In the genomic region with DNA sequence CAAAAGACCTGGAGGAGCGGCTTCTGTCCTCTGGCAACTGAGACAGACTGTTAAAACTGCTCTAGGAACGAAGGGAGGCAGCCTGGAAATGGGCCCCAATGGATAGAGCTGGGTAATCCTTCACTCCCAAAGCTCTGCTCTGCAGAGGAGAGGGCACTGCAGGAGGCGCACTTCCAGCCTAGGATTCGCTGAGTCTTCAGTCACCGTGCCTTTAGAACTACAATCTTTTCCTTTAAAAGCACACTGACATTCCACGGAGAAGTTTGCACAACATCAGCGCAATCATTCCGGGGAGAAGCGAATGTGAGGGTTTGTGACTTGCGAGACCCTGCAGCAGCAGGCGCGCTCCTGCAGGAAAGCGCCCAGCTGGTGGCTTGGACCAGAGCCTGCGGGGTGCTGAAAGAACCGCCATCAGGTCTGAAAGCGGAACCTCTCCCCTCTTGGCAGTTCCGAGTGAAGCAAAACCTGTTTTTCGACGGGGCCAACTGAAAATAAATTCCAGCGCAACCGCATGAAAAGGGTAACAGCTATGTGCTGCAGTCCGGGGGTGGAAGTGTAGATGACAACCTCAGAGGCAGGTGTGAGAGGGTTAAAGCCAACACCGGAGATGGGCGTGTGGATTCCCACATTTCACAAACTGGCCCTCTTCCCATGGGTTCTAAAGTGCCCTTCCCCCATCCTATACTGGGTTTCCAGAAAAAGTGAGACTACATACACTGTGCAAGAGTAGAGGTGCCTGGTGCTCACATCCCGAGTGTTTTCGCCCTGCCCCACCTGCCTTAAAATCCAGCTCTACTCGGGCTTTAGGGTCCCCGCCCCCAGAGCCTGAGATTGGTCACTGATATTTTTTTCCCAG, we compare ENCODE assay signal across 8 mouse cellular contexts. TPM values are rescaled to one million over a fixed set of nuclear protein-coding genes. Genes with fewer than 3 reads are reported as not detected.
DNase-seq lines count a peak whose midpoint lies in the region; ATAC-seq lines count a peak whose summit lies in the region.

No protein-coding gene starts in this region.

- peak; percentile 56 for ATAC-seq in granulocyte monocyte progenitor cell, adult 5-6 weeks (replicated peaks; ENCODE audit: poor library complexity, severe bottlenecking)
- no peak for ATAC-seq in limb, embryonic 15.5 days (ENCODE audit: insufficient number of reproducible peaks, low FRiP score, low TSS enrichment, low read depth)
- no peak for ATAC-seq in midbrain, embryonic 15.5 days (replicated peaks)
- no peak for ATAC-seq in stomach, embryonic 16.5 days (ENCODE audit: insufficient read depth, low FRiP score)

- peak overlapping the region; percentile 14; the same call in 1 of the 2 replicates for H3K9ac ChIP-seq in limb, embryonic 15.5 days
- H3K9ac ChIP-seq in midbrain, embryonic 15.5 days = peak overlapping the region; percentile 52
- peak overlapping the region; percentile 74 for H3K9ac ChIP-seq in stomach, embryonic 16.5 days (ENCODE audit: low read length)

- no peaks in the 10 kb centered on the region for H3K9me3 ChIP-seq in limb, embryonic 15.5 days
- H3K9me3 ChIP-seq in midbrain, embryonic 15.5 days = no peaks in the 10 kb centered on the region
- H3K9me3 ChIP-seq in stomach, embryonic 16.5 days (replicated peaks; ENCODE audit: control insufficient read depth, low read length) = no peaks in the 10 kb centered on the region

- no peaks in the 10 kb centered on the region for H3K36me3 ChIP-seq in limb, embryonic 15.5 days
- H3K36me3 ChIP-seq in midbrain, embryonic 15.5 days (replicated peaks) = no peaks in the 10 kb centered on the region
- H3K36me3 ChIP-seq in stomach, embryonic 16.5 days (ENCODE audit: control insufficient read depth, insufficient read depth, low read length) = no peaks in the 10 kb centered on the region

- peak overlapping the region; percentile 61 for H3K4me3 ChIP-seq in limb, embryonic 15.5 days
- peak overlapping the region; percentile 69 for H3K4me3 ChIP-seq in midbrain, embryonic 15.5 days
- peak overlapping the region; percentile 90 for H3K4me3 ChIP-seq in stomach, embryonic 16.5 days (replicated peaks; ENCODE audit: low read length)

- H3K4me2 ChIP-seq in limb, embryonic 15.5 days = peak overlapping the region; percentile 82
- H3K4me2 ChIP-seq in midbrain, embryonic 15.5 days = peak overlapping the region; percentile 69
- peak overlapping the region; percentile 94 for H3K4me2 ChIP-seq in stomach, embryonic 16.5 days (ENCODE audit: low read depth, low read length)

- peaks cover 8% of the 10 kb centered on the region; the same call in 1 of the 2 replicates for H3K4me1 ChIP-seq in limb, embryonic 15.5 days
- H3K4me1 ChIP-seq in midbrain, embryonic 15.5 days = peaks cover 33% of the 10 kb centered on the region
- H3K4me1 ChIP-seq in stomach, embryonic 16.5 days (ENCODE audit: control insufficient read depth, insufficient read depth, low read length) = no peaks in the 10 kb centered on the region; the same call in 1 of the 2 replicates

- peak overlapping the region; percentile 60; the same call in 1 of the 2 replicates for H3K27ac ChIP-seq in limb, embryonic 15.5 days
- H3K27ac ChIP-seq in midbrain, embryonic 15.5 days = peak overlapping the region; percentile 66
- peak overlapping the region; percentile 82 for H3K27ac ChIP-seq in stomach, embryonic 16.5 days (ENCODE audit: low read length)

- under 1% methylated on average over 28 of the region's 28 CpGs for WGBS in limb, embryonic 15.5 days
- WGBS in midbrain, embryonic 15.5 days = under 1% methylated on average over 28 of the region's 28 CpGs
- 1% methylated on average over 28 of the region's 28 CpGs for WGBS in stomach, embryonic 16.5 days

- DNase-seq in layer of hippocampus, adult 11-12 months (ENCODE audit: low spot score) = peak; percentile 68
- DNase-seq in layer of hippocampus, adult 9-10 months (ENCODE audit: low spot score) = no peak
- DNase-seq in cerebellum, postnatal 25 days = peak; percentile 70 to 73
- peak; percentile 50 for DNase-seq in kidney, adult 18-20 months

- H3K27me3 ChIP-seq in limb, embryonic 15.5 days = no peaks in the 10 kb centered on the region
- no peaks in the 10 kb centered on the region for H3K27me3 ChIP-seq in midbrain, embryonic 15.5 days (replicated peaks)
- no peaks in the 10 kb centered on the region for H3K27me3 ChIP-seq in stomach, embryonic 16.5 days (ENCODE audit: control insufficient read depth, insufficient read depth, low read length)

RNA-seq across cellular contexts. Expression of gene Alcam, which starts 3.4 kb away (rescaled TPM):
- total RNA-seq in granulocyte monocyte progenitor cell, adult 5-6 weeks (2014; fragmentation: Nextera tagmentation) = 10.9 and 28.9 TPM in 2 replicates
- 45.0 and 45.8 TPM in 2 replicates for total RNA-seq in granulocyte monocyte progenitor cell, adult 5-6 weeks (2017)
- 12.1 and 26.7 TPM in 2 replicates for polyA plus RNA-seq in limb, embryonic 15.5 days (2015; fragmentation: Nextera tagmentation; extraction: Ambion mirVana)
- polyA plus RNA-seq in midbrain, embryonic 15.5 days (2015; fragmentation: Nextera tagmentation; extraction: Ambion mirVana) = 23.5 and 26.6 TPM in 2 replicates
- polyA plus RNA-seq in stomach, embryonic 16.5 days (2015; fragmentation: Nextera tagmentation; extraction: Ambion mirVana) = 61.2 and 62.5 TPM in 2 replicates

Comparison
In these comparisons a context has a peak if more than half of its experiments do, and no peak if none do; other contexts are left out.
1. H3K9ac ChIP-seq: peak in every context shown above with its lines; median percentile 74 in stomach, embryonic 16.5 days; 52 in midbrain, embryonic 15.5 days; 14 in limb, embryonic 15.5 days.